Mouse (Mus musculus) cerebellum, adult 8-10 months (tissue): ENCODE data around the gene Prkcg.

ENCODE experiments used
- DNase-seq: peaks from one replicate; pipeline ENCODE4 v3.0.0; 2022

The Prkcg gene

GRCm38 (mm10) chr7:3327961-3328360 is 39.0 kb downstream of the Prkcg start:
- no peak for DNase-seq

GRCm38 (mm10) chr7:3329776-3330546 is 41.0 kb downstream of the Prkcg start:
- peak; percentile 87 for DNase-seq

GRCm38 (mm10) chr7:3331171-3331570 is 42.2 kb downstream of the Prkcg start:
- DNase-seq: no peak

GRCm38 (mm10) chr7:3331581-3332223 is 42.7 kb downstream of the Prkcg start:
- peak; percentile 82 for DNase-seq

- no peak for DNase-seq
Observed at GRCm38 (mm10) chr7:3332224-3332615, 43.2 kb downstream of the Prkcg start.

GRCm38 (mm10) chr7:3332619-3333521 is 43.9 kb downstream of the Prkcg start, which contains the start of gene Cacng7:
Gene Cacng7, plus strand, starts transcription at chr7:3332955.
- peak; percentile 60 for DNase-seq

GRCm38 (mm10) chr7:3333542-3333941 is 44.6 kb downstream of the Prkcg start:
- DNase-seq: peak; percentile 38

- no peak for DNase-seq
Observed at GRCm38 (mm10) chr7:3336412-3336811, 47.4 kb downstream of the Prkcg start.

- DNase-seq: no peak
Observed at GRCm38 (mm10) chr7:3338286-3338935, 49.4 kb downstream of the Prkcg start.

GRCm38 (mm10) chr7:3339010-3339409 is 50.0 kb downstream of the Prkcg start:
- DNase-seq: no peak

- DNase-seq: no peak
Observed at GRCm38 (mm10) chr7:3343861-3344260, 54.9 kb downstream of the Prkcg start.

GRCm38 (mm10) chr7:3345301-3345700 is 56.3 kb downstream of the Prkcg start:
- DNase-seq: no peak

GRCm38 (mm10) chr7:3347366-3348287 is 58.6 kb downstream of the Prkcg start:
- DNase-seq: no peak

- no peak for DNase-seq
Observed at GRCm38 (mm10) chr7:3348326-3348725, 59.3 kb downstream of the Prkcg start.

GRCm38 (mm10) chr7:3349775-3350174 is 60.8 kb downstream of the Prkcg start:
- DNase-seq: no peak

GRCm38 (mm10) chr7:3351536-3351935 is 62.6 kb downstream of the Prkcg start:
- no peak for DNase-seq

GRCm38 (mm10) chr7:3354850-3355249 is 65.9 kb downstream of the Prkcg start:
- no peak for DNase-seq

- no peak for DNase-seq
Observed at GRCm38 (mm10) chr7:3360678-3361077, 71.7 kb downstream of the Prkcg start.

GRCm38 (mm10) chr7:3365547-3366279 is 76.7 kb downstream of the Prkcg start:
- DNase-seq: no peak

GRCm38 (mm10) chr7:3366705-3367516 is 77.9 kb downstream of the Prkcg start:
- no peak for DNase-seq
